In genomic region chr1:136781561-136782025, GRCm38 (mm10) we compare ENCODE assay signal across 8 mouse cellular contexts.
DNase-seq lines count a peak whose midpoint lies in the region; ATAC-seq and TF ChIP-seq lines count a peak whose summit lies in the region.

No protein-coding gene starts in this region.

- TF ChIP-seq CTCF in brain, embryonic 14.5 days (IDR thresholded peaks at IDR 0.05; ENCODE audit: borderline replicate concordance, extremely low read depth, insufficient read depth, insufficient read length) = no peak

- H3K36me3 ChIP-seq in heart, embryonic 10.5 days = no peaks in the 10 kb centered on the region
- H3K36me3 ChIP-seq in hindbrain, embryonic 12.5 days = no peaks in the 10 kb centered on the region
- no peaks in the 10 kb centered on the region for H3K36me3 ChIP-seq in limb, embryonic 10.5 days
- H3K36me3 ChIP-seq in midbrain, embryonic 15.5 days (replicated peaks) = no peaks in the 10 kb centered on the region

- H3K9ac ChIP-seq in hindbrain, embryonic 12.5 days = 0 out of 2 replicates have a peak overlapping the region, but pooled peaks have one; percentile 25
- H3K9ac ChIP-seq in midbrain, embryonic 15.5 days = peak overlapping the region; percentile 34; the same call in 1 of the 2 replicates

- peaks cover 17% of the 10 kb centered on the region; the same call in 1 of the 2 replicates for H3K4me1 ChIP-seq in heart, embryonic 10.5 days
- peaks cover 28% of the 10 kb centered on the region for H3K4me1 ChIP-seq in hindbrain, embryonic 12.5 days
- H3K4me1 ChIP-seq in limb, embryonic 10.5 days = peaks cover 33% of the 10 kb centered on the region
- peaks cover 30% of the 10 kb centered on the region for H3K4me1 ChIP-seq in midbrain, embryonic 15.5 days

- H3K27me3 ChIP-seq in heart, embryonic 10.5 days (ENCODE audit: insufficient read depth, poor library complexity, severe bottlenecking) = no peaks in the 10 kb centered on the region
- peaks cover 14% of the 10 kb centered on the region; the same call in 1 of the 2 replicates for H3K27me3 ChIP-seq in hindbrain, embryonic 12.5 days
- no peaks in the 10 kb centered on the region for H3K27me3 ChIP-seq in limb, embryonic 10.5 days (ENCODE audit: low read depth, poor library complexity, severe bottlenecking)
- H3K27me3 ChIP-seq in midbrain, embryonic 15.5 days (replicated peaks) = 0 out of 2 replicates have a peak, but pooled peaks cover 3% of the 10 kb centered on the region

- TF ChIP-seq POLR2A in brain, embryonic 14.5 days (IDR thresholded peaks at IDR 0.05; ENCODE audit: borderline replicate concordance, extremely low read depth, insufficient read depth, insufficient read length, poor library complexity, severe bottlenecking) = no peak

- peak overlapping the region; percentile 17; the same call in 1 of the 2 replicates for H3K27ac ChIP-seq in heart, embryonic 10.5 days
- H3K27ac ChIP-seq in hindbrain, embryonic 12.5 days = peak overlapping the region; percentile 19; the same call in 1 of the 2 replicates
- H3K27ac ChIP-seq in limb, embryonic 10.5 days = 0 out of 2 replicates have a peak overlapping the region, but pooled peaks have one; percentile 33
- H3K27ac ChIP-seq in midbrain, embryonic 15.5 days = 0 out of 2 replicates have a peak overlapping the region, but pooled peaks have one; percentile 34

- peak overlapping the region; percentile 37 for H3K4me3 ChIP-seq in heart, embryonic 10.5 days
- H3K4me3 ChIP-seq in hindbrain, embryonic 12.5 days = peak overlapping the region; percentile 24
- H3K4me3 ChIP-seq in limb, embryonic 10.5 days = peak overlapping the region; percentile 24; the same call in 1 of the 2 replicates
- H3K4me3 ChIP-seq in midbrain, embryonic 15.5 days = peak overlapping the region; percentile 38

- DNase-seq in heart, embryonic 10.5 days (ENCODE audit: low spot score) = no peak
- no peak for DNase-seq in heart, postnatal 4 days
- peak; percentile 82 for DNase-seq in brain, embryonic 14.5 days (ENCODE audit: low read depth)
- no peak for DNase-seq in limb, embryonic 10.5 days (ENCODE audit: low spot score)
- no peak for DNase-seq in spleen, adult 18-20 months

- ATAC-seq in hindbrain, embryonic 12.5 days (ENCODE audit: low FRiP score) = peak; percentile 78
- ATAC-seq in midbrain, embryonic 15.5 days (replicated peaks) = peak; percentile 78
- ATAC-seq in megakaryocyte-erythroid progenitor cell, adult 5-6 weeks (replicated peaks; ENCODE audit: low FRiP score, low TSS enrichment, poor library complexity, severe bottlenecking) = no peak

- no peaks in the 10 kb centered on the region for H3K9me3 ChIP-seq in heart, embryonic 10.5 days
- no peaks in the 10 kb centered on the region for H3K9me3 ChIP-seq in hindbrain, embryonic 12.5 days (replicated peaks)
- no peaks in the 10 kb centered on the region for H3K9me3 ChIP-seq in limb, embryonic 10.5 days (replicated peaks)
- H3K9me3 ChIP-seq in midbrain, embryonic 15.5 days = no peaks in the 10 kb centered on the region

- 54% methylated on average over 18 of the region's 18 CpGs for WGBS in heart, embryonic 10.5 days
- 16% methylated on average over 18 of the region's 18 CpGs for WGBS in hindbrain, embryonic 12.5 days
- WGBS in limb, embryonic 10.5 days = 60% methylated on average over 18 of the region's 18 CpGs
- 8% methylated on average over 18 of the region's 18 CpGs for WGBS in midbrain, embryonic 15.5 days

- peak overlapping the region; percentile 55 for H3K4me2 ChIP-seq in hindbrain, embryonic 12.5 days (replicated peaks)
- H3K4me2 ChIP-seq in midbrain, embryonic 15.5 days = peak overlapping the region; percentile 60
